Mouse (Mus musculus): ENCODE measurements around the gene Ace2.

The Ace2 gene

DNA sequence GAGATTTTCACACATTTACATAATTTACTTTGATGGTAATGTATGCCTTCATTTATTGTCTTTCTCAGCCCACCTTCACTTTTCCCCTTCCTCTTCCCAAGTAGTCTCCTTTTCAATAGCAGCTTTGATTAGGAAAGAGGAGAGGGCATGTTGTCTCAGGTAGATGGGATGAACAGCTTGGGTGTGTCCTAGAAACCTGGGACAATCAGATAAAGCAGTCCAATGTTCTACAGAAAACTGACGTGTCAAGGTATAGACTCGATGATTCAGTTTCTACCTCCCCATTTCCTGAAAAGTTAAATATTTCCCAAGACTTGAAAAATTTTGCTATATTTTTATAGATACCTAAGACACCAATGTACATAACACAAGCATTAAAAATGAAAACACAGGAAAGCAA is 39.7 kb downstream of the Ace2 start:
- no peak for DNase-seq (ENCODE audit: extremely low read depth, low read depth, low spot score)

GRCm38 (mm10) chrX:164179746-164180145 is 40.6 kb downstream of the Ace2 start:
- no peak for DNase-seq (ENCODE audit: extremely low read depth, low read depth, low spot score)

GRCm38 (mm10) chrX:164183844-164184243 is 44.7 kb downstream of the Ace2 start:
- no peak for DNase-seq (ENCODE audit: extremely low read depth, low read depth, low spot score)

DNA sequence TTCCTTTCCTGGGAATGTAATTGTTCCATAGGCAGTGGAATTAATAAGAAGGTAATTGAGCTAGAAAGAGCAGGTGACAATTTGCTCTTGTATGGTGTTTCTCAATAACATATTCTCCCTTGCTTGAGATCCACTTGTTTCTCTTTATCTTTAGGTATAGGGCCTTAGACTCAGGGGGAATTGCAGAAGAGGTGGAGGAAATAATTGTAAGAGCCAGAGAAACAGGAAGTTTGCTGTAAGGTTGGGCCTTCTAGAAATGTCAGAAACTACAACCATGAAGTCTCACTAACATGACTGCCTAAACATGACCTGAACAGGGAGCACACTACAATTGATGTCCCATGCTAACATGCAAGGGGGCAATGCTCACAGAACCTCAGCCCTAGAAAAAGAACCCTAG is 50.7 kb downstream of the Ace2 start:
- DNase-seq (ENCODE audit: extremely low read depth, low read depth, low spot score): no peak

DNA sequence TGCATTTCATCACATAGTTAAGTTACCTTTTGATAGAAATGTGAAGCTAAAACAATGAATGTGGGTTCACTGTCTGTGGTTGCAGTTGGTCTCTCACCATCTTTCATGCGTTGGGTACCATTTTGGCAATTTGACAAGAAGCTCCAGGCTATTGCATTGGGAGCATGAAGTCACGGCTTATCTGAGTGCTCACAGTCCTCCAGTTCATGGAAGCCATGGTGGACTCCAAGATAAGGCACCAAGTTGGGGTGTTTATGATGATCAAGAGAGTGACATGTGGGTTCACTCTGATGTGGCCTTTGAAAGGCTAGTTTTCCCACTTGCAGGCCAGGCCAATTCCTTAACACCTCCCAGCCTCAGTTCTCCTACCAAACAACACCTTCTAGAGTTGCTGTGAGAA is 58.5 kb downstream of the Ace2 start:
- DNase-seq (ENCODE audit: extremely low read depth, low read depth, low spot score): no peak

GRCm38 (mm10) chrX:164200547-164200946 is 61.4 kb downstream of the Ace2 start:
- no peak for DNase-seq (ENCODE audit: extremely low read depth, low read depth, low spot score)

GRCm38 (mm10) chrX:164221989-164222388 is 82.9 kb downstream of the Ace2 start:
- no peak for DNase-seq (ENCODE audit: extremely low read depth, low read depth, low spot score)

DNA sequence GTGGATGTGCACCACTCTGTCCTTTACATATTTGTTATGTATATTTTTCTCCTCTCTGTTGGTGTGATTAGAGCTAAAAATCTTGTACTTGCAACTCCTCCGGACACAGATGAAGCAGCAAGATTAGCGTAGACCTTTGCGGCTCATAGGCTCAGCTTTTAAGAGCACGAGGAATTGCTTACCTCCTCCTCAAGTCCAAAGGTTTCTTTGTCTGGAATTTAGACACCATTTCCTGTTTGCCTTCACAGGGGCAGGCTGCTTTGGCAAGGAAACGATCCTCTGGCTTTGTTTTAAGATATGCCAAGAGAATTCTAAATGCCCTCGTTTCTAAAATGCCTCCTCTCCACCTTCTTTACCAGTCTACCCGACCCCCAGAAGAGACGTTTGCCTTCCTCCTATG is 94.2 kb downstream of the Ace2 start:
- DNase-seq (ENCODE audit: extremely low read depth, low read depth, low spot score): no peak
